Mouse (Mus musculus) megakaryocyte, embryonic 14.5 days (primary cell): ENCODE data around the gene Stra6.

Experiments
- FLI1 ChIP-seq: IDR thresholded peaks from 2 replicates; pipeline ENCODE4 v1.6.1; 2012; ENCODE audit warnings: low read length, inconsistent platforms, mixed read lengths
- GATA1 ChIP-seq: IDR thresholded peaks from 3 replicates; pipeline ENCODE4 v1.6.1; 2012; ENCODE audit warnings: mixed read lengths, low read length, inconsistent platforms, borderline replicate concordance

GRCm38 (mm10) chr9:58043496-58044017 is 20.0 kb upstream of the Stra6 start:
- no peak for TF ChIP-seq GATA1
- no peak for TF ChIP-seq FLI1
